Mouse (Mus musculus) ES-Bruce4 (cell line): Measurements from ENCODE around the gene Jak3. TPM values are rescaled to one million over a fixed set of nuclear protein-coding genes. Genes with fewer than 3 reads are reported as not detected.
"Not testable (repeated sequence)": the region's sequence is repeated elsewhere in the genome, so short reads cannot be mapped to it uniquely, and the experiment has no call there.

Experiments used
- H3K27ac ChIP-seq: 2 replicates; pipeline ENCODE4 v1.5.1; 2012; ENCODE audit warnings: low read length, inconsistent platforms; ENCODE audit not compliant: insufficient read depth
- H3K27me3 ChIP-seq: 2 replicates; pipeline ENCODE4 v1.6.1; 2012; ENCODE audit warnings: mild to moderate bottlenecking, low read length, inconsistent platforms; ENCODE audit not compliant: control insufficient read depth, poor library complexity, insufficient read depth, severe bottlenecking
- H3K36me3 ChIP-seq: 2 replicates; pipeline ENCODE4 v1.6.1; 2012; ENCODE audit warnings: inconsistent platforms, mild to moderate bottlenecking, low read length, moderate library complexity; ENCODE audit not compliant: control insufficient read depth, poor library complexity, insufficient read depth, severe bottlenecking
- H3K4me1 ChIP-seq: one replicate; pipeline ENCODE4 v1.8.1; 2011; ENCODE audit warnings: low read length; ENCODE audit not compliant: control insufficient read depth, insufficient read depth
- H3K4me3 ChIP-seq: 2 replicates; pipeline ENCODE4 v1.5.1; 2011; ENCODE audit warnings: low read depth, mild to moderate bottlenecking, low read length
- H3K9ac ChIP-seq: 2 replicates; pipeline ENCODE4 v1.6.1; 2012; ENCODE audit warnings: low read depth, mild to moderate bottlenecking, inconsistent platforms; ENCODE audit not compliant: poor library complexity, severe bottlenecking
- H3K9me3 ChIP-seq: replicated peaks from 2 replicates; pipeline ENCODE4 v1.6.1; 2012; ENCODE audit warnings: mild to moderate bottlenecking, low read length, inconsistent platforms; ENCODE audit not compliant: control insufficient read depth, poor library complexity, insufficient read depth, severe bottlenecking
- CTCF ChIP-seq: IDR thresholded peaks from one replicate; pipeline ENCODE4 v1.8.1; 2011; ENCODE audit warnings: low read depth, low read length
- EP300 ChIP-seq: IDR thresholded peaks from 2 replicates; pipeline ENCODE4 v1.6.1; 2011; ENCODE audit warnings: low read depth, low read length; ENCODE audit not compliant: insufficient read depth
- POLR2A ChIP-seq: IDR thresholded peaks from one replicate; pipeline ENCODE4 v1.8.1; 2011; ENCODE audit warnings: low read length; ENCODE audit not compliant: insufficient read depth
- polyA plus RNA-seq: library from polyadenylated mRNA; stranded (reverse); fragments of >200 nt; gene quantifications from 2 replicates; pipeline ENCODE4 v1.2.4, GENCODE M21; 2011; ENCODE audit warnings: low read depth; ENCODE audit not compliant: missing spikeins, insufficient read depth, insufficient read length

Gene Jak3
- polyA plus RNA-seq, 1 experiment = 9.7 TPM

DNA sequence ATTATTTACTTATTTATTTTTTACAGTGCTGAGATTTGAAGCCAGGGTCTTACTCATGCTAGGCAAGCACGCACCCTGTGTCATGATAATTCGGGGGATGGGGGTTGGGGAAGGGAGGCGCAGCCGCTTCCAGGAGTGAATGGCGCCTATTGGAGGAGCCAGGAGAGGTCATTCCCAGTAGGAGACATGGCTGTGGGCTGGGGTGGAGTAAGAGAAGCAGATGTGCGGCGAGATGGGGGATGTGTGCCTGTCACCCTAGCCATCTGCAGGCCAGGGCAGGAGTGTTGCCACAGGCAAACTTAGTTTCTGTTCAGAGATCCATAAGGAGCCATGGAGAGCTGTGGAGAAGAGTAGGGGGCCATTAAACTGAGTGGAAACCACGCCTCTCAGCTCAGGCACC is 11.5 kb downstream of the Jak3 start:
- Histone ChIP-seq H3K27me3 (peaks cover 3% of the 10 kb centered on the region; the same call in 1 of the 2 replicates), H3K27ac (no peak overlapping the region), H3K4me1 (peaks cover 12% of the 10 kb centered on the region), H3K9me3 (no peaks in the 10 kb centered on the region), H3K36me3 (no peaks in the 10 kb centered on the region), H3K4me3 (no peak overlapping the region), H3K9ac (no peak overlapping the region)
- TF ChIP-seq EP300 (peak; percentile 75; the same call in 1 of the 2 replicates), CTCF (no peak), POLR2A (no peak)

DNA sequence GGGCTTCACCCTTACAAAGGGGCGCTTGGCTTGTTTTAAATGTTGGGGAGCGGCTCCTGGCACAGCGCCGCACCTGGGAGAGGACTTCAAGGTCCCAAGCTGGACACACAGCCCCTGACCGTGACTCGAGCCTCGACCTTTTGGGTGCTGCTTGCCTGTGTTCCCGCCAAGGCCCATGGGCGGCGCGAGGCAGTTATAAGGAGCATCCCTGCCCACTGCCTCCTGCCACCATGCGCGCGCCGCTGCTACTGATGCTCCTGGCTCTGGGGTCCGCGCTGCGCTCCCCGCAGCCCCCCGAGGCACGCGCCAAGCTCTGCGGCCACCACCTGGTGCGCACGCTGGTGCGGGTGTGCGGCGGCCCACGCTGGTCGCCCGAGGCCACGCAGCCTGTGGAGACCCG is 12.9 kb downstream of the Jak3 start, which contains the start of gene Insl3:
TSS of gene Insl3 (plus strand) at position 187 of the 400 bp plus-strand sequence.
- H3K4me3 ChIP-seq = peak within 1 kb of the TSS; percentile 3; the same call in 1 of the 2 replicates
- TF ChIP-seq POLR2A = no peak
- TF ChIP-seq EP300 = no peak
- TF ChIP-seq CTCF = no peak
- H3K9me3 ChIP-seq = no peaks in the 10 kb centered on the region
- no peaks in the 10 kb centered on the region for H3K36me3 ChIP-seq
- H3K27ac ChIP-seq = no peak within 1 kb of the TSS
- H3K27me3 ChIP-seq = peaks cover 16% of the 10 kb centered on the region
- peak within 1 kb of the TSS; percentile 17 for H3K9ac ChIP-seq
- H3K4me1 ChIP-seq = peaks cover 12% of the 10 kb centered on the region

- Histone ChIP-seq H3K27ac (no peak overlapping the region), H3K4me1 (peaks cover 6% of the 10 kb centered on the region), H3K9me3 (no peaks in the 10 kb centered on the region), H3K9ac (peak overlapping the region; percentile 1; the same call in 1 of the 2 replicates), H3K4me3 (peak overlapping the region; percentile 21), H3K36me3 (no peaks in the 10 kb centered on the region), H3K27me3 (peaks cover 19% of the 10 kb centered on the region)
- TF ChIP-seq CTCF (no peak), POLR2A (no peak)
These were observed 16.4 kb downstream of the Jak3 start for GRCm38 (mm10) chr8:71692509-71692908.

DNA sequence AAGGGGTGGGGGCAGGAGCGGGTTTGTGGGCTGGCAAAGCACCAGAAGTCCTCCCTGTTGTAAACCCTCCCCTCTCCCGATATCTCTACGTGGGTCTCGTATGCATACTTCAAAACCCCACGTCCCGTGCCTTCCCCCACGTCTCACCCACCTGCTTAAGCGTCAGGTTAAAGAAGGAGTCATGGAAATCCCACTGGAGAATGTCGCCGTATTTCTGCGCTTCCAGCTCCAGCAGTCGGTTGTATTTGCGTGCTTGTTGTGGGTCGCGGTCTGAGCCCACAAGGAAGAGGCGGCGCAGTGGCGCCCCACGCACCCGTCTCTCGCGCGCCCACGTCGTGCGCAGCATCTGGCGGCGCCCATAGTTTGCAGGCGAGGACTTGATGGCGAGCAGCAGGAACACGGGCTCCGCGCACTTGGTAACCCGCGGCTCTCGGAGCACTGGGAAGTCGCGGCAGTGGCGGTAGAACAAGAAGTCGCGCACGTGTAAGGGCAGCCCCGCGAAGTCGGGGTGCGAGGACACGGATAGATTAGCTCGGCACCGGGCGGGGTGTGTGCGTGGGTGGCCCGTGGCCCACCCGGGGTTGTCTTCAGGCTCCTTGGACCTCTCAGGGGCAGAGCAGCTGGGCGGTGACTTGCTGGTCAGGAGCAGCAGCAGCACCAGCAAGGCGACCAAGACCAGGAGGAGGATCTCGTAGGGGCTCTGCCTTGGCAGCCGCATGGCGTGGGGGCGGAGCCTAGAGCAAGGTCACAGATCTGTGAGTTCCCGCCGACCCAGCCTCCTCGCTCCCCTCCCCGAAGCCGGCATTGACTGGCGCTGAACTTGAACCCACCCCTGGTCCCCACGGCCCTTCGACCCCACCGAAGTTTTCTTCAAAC is 17.3 kb downstream of the Jak3 start:
- TF ChIP-seq EP300 = no peak
- no peak for TF ChIP-seq POLR2A
- TF ChIP-seq CTCF = no peak
- peak overlapping the region; percentile 26; the same call in 1 of the 2 replicates for H3K9ac ChIP-seq
- H3K9me3 ChIP-seq = no peaks in the 10 kb centered on the region
- H3K27ac ChIP-seq = no peak overlapping the region
- H3K4me1 ChIP-seq = peaks cover 2% of the 10 kb centered on the region
- peak overlapping the region; percentile 21 for H3K4me3 ChIP-seq
- H3K27me3 ChIP-seq = peaks cover 19% of the 10 kb centered on the region
- no peaks in the 10 kb centered on the region for H3K36me3 ChIP-seq

DNA sequence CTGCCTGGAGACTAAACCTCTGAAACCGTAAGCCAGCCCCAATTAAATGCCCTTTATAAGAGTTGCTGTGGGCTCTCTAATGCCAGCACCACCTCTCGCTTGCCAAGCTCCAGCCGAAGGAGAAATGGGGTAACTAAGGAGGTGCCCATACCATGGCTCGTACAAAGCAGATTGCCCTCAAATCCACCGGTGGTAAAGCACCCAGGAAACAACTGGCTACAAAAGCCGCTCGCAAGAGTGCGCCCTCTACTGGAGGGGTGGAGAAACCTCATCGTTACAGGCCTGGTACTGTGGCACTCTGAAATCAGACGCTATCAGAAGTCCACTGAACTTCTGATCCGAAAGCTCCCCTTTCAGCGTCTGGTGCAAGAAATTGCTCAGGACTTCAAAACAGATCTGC is 19.4 kb downstream of the Jak3 start:
- H3K9me3 ChIP-seq, H3K4me3 ChIP-seq, H3K4me1 ChIP-seq, H3K9ac ChIP-seq, H3K36me3 ChIP-seq, H3K27ac ChIP-seq: not testable (repeated sequence)
- TF ChIP-seq CTCF = peak; percentile 30
- peaks cover 19% of the 10 kb centered on the region for H3K27me3 ChIP-seq
